Mouse (Mus musculus) MEL (cell line): Measurements from ENCODE around the gene Bcl6b. TPM values are rescaled to one million over a fixed set of nuclear protein-coding genes. Genes with fewer than 3 reads are reported as not detected.

Source experiments
- DNase-seq: peaks from one replicate; pipeline ENCODE4 v3.0.0; 2011; ENCODE audit warnings: low read depth, low spot score
- H3K27ac ChIP-seq: 2 replicates; pipeline ENCODE4 v1.5.1; 2012; ENCODE audit warnings: low read depth, mild to moderate bottlenecking, control low read depth, low read length, moderate library complexity; ENCODE audit not compliant: control insufficient read depth
- H3K27me3 ChIP-seq, 2 experiments: fragments of 150-350 bp in 1 of 2; sonication (generic) in 1 of 2; 2 replicates each; pipeline ENCODE4 v1.6.1; 2012; ENCODE audit warnings: low read length in 2 of 2, mild to moderate bottlenecking in 2 of 2, improper control_type of control experiment in 1 of 2, moderate library complexity in 1 of 2; ENCODE audit not compliant: insufficient read depth in 2 of 2, control insufficient read depth in 1 of 2
- H3K36me3 ChIP-seq, 2 experiments: 2 replicates each; pipeline ENCODE4 v1.6.1; 2012 to 2014; ENCODE audit warnings: low read length in 2 of 2, improper control_type of control experiment in 1 of 2, inconsistent platforms in 1 of 2, mild to moderate bottlenecking in 1 of 2; ENCODE audit not compliant: insufficient read depth in 2 of 2, control insufficient read depth in 1 of 2
- H3K4me1 ChIP-seq, 2 experiments: fragments of 150-350 bp in 1 of 2; sonication (generic) in 1 of 2; 2 replicates each; pipeline ENCODE4 v1.6.1; 2012; ENCODE audit warnings: low read length in 2 of 2, improper control_type of control experiment in 1 of 2, mild to moderate bottlenecking in 1 of 2; ENCODE audit not compliant: insufficient read depth in 2 of 2, control insufficient read depth in 1 of 2
- H3K4me3 ChIP-seq, 2 experiments: fragments of 150-350 bp in 1 of 2; sonication (generic) in 1 of 2; 2 replicates each; pipeline ENCODE4 v1.5.1; 2012; ENCODE audit warnings: low read depth in 2 of 2, low read length in 2 of 2, mild to moderate bottlenecking in 2 of 2, moderate library complexity in 2 of 2, control low read depth in 1 of 2, improper control_type of control experiment in 1 of 2; ENCODE audit not compliant: control insufficient read depth in 1 of 2, insufficient read depth in 1 of 2
- H3K79me2 ChIP-seq: 2 replicates; pipeline ENCODE4 v1.6.1; 2012; ENCODE audit warnings: mild to moderate bottlenecking, low read length, moderate library complexity; ENCODE audit not compliant: control insufficient read depth, poor library complexity, insufficient read depth
- H3K9ac ChIP-seq: 2 replicates; pipeline ENCODE4 v1.6.1; 2012; ENCODE audit warnings: low read depth, mild to moderate bottlenecking, control low read depth, low read length, moderate library complexity; ENCODE audit not compliant: control insufficient read depth, poor library complexity, severe bottlenecking
- H3K9me3 ChIP-seq: fragments of 150-350 bp; sonication (generic); replicated peaks from 2 replicates; pipeline ENCODE4 v1.6.1; 2012; ENCODE audit warnings: mild to moderate bottlenecking, low read length, improper control_type of control experiment, moderate library complexity; ENCODE audit not compliant: insufficient read depth
- CHD1 ChIP-seq: IDR thresholded peaks from 2 replicates; pipeline ENCODE4 v1.6.1; 2012; ENCODE audit warnings: low read depth, mild to moderate bottlenecking, inconsistent platforms, low read length, improper control_type of control experiment
- CHD2 ChIP-seq: IDR thresholded peaks from 2 replicates; pipeline ENCODE4 v1.6.1; 2011; ENCODE audit warnings: low read length, improper control_type of control experiment
- CTCF ChIP-seq, 3 experiments: IDR thresholded peaks in 2 of 3; conservative IDR thresholded peaks in 1 of 3; 2 replicates each; pipeline ENCODE4 v1.5.1; 2011 to 2012; ENCODE audit warnings: low read length in 3 of 3, low read depth in 2 of 3, mild to moderate bottlenecking in 2 of 3, improper control_type of control experiment in 1 of 3, inconsistent platforms in 1 of 3, mixed read lengths in 1 of 3, moderate library complexity in 1 of 3; ENCODE audit not compliant: control insufficient read depth in 1 of 3, insufficient read depth in 1 of 3, poor library complexity in 1 of 3, severe bottlenecking in 1 of 3
- ETS1 ChIP-seq: IDR thresholded peaks from 2 replicates; pipeline ENCODE4 v1.6.1; 2012; ENCODE audit warnings: low read depth, mild to moderate bottlenecking, inconsistent platforms, low read length, improper control_type of control experiment, moderate library complexity
- KAT2A ChIP-seq: conservative IDR thresholded peaks from 2 replicates; pipeline ENCODE4 v1.6.1; 2012; ENCODE audit warnings: low read depth, low read length, improper control_type of control experiment, inconsistent platforms
- MAZ ChIP-seq: IDR thresholded peaks from 2 replicates; pipeline ENCODE4 v1.6.1; 2012; ENCODE audit warnings: low read depth, mild to moderate bottlenecking, inconsistent platforms, low read length, improper control_type of control experiment
- MEF2A ChIP-seq: IDR thresholded peaks from 2 replicates; pipeline ENCODE4 v1.6.1; 2014; ENCODE audit warnings: low read depth, mild to moderate bottlenecking, inconsistent platforms, low read length, improper control_type of control experiment; ENCODE audit not compliant: poor library complexity, insufficient replicate concordance, severe bottlenecking; ENCODE audit errors: extremely low read depth
- POLR2A ChIP-seq, 2 experiments: IDR thresholded peaks; 2 replicates each; pipeline ENCODE4 v1.6.1; 2011 to 2012; ENCODE audit warnings: low read length in 2 of 2, mild to moderate bottlenecking in 2 of 2, control low read depth in 1 of 2, improper control_type of control experiment in 1 of 2, low read depth in 1 of 2, moderate library complexity in 1 of 2; ENCODE audit not compliant: control insufficient read depth in 1 of 2, insufficient read depth in 1 of 2, poor library complexity in 1 of 2
- POLR2AphosphoS2 ChIP-seq: IDR thresholded peaks from 2 replicates; pipeline ENCODE4 v1.6.1; 2011; ENCODE audit warnings: low read length, improper control_type of control experiment
- RCOR1 ChIP-seq: IDR thresholded peaks from 2 replicates; pipeline ENCODE4 v1.6.1; 2012; ENCODE audit warnings: low read depth, mild to moderate bottlenecking, inconsistent platforms, low read length, improper control_type of control experiment
- SMC3 ChIP-seq: IDR thresholded peaks from 2 replicates; pipeline ENCODE4 v1.6.1; 2011; ENCODE audit warnings: low read depth, low read length, improper control_type of control experiment
- TBP ChIP-seq: IDR thresholded peaks from 2 replicates; pipeline ENCODE4 v1.8.0; 2011; ENCODE audit warnings: low read depth, low read length, improper control_type of control experiment
- UBTF ChIP-seq: IDR thresholded peaks from 2 replicates; pipeline ENCODE4 v1.6.1; 2012; ENCODE audit warnings: low read depth, mild to moderate bottlenecking, inconsistent platforms, low read length, improper control_type of control experiment, moderate library complexity, borderline replicate concordance; ENCODE audit not compliant: insufficient read depth
- USF1 ChIP-seq: IDR thresholded peaks from 2 replicates; pipeline ENCODE4 v1.6.1; 2014; ENCODE audit warnings: low read depth, mild to moderate bottlenecking, inconsistent platforms, low read length, improper control_type of control experiment, moderate library complexity
- ZC3H11A ChIP-seq: IDR thresholded peaks from 2 replicates; pipeline ENCODE4 v1.6.1; 2012; ENCODE audit warnings: low read depth, mild to moderate bottlenecking, inconsistent platforms, low read length, improper control_type of control experiment
- ZMIZ1 ChIP-seq: IDR thresholded peaks from 2 replicates; pipeline ENCODE4 v1.6.1; 2012; ENCODE audit warnings: low read depth, mild to moderate bottlenecking, inconsistent platforms, low read length, improper control_type of control experiment, moderate library complexity
- polyA plus RNA-seq, 2 experiments: library from polyadenylated mRNA; stranded (reverse) in 1 of 2; unstranded in 1 of 2; fragments of >175 nt in 1 of 2; fragments of >200 nt in 1 of 2; gene quantifications; 2 replicates each; pipeline versions ENCODE4 v1.2.1 to v1.2.4; 2012; ENCODE audit warnings: low replicate concordance in 2 of 2, low read depth in 1 of 2; ENCODE audit not compliant: insufficient read length in 2 of 2, insufficient read depth in 1 of 2, missing spikeins in 1 of 2
- total RNA-seq: library from RNA; depleted of rRNA; stranded (reverse); fragments of 300-350 nt; gene quantifications from 2 replicates; pipeline ENCODE4 v1.2.3, GENCODE M21; 2012

Bcl6b gene
- total and polyA plus RNA-seq, 3 experiments, result not detected

DNA sequence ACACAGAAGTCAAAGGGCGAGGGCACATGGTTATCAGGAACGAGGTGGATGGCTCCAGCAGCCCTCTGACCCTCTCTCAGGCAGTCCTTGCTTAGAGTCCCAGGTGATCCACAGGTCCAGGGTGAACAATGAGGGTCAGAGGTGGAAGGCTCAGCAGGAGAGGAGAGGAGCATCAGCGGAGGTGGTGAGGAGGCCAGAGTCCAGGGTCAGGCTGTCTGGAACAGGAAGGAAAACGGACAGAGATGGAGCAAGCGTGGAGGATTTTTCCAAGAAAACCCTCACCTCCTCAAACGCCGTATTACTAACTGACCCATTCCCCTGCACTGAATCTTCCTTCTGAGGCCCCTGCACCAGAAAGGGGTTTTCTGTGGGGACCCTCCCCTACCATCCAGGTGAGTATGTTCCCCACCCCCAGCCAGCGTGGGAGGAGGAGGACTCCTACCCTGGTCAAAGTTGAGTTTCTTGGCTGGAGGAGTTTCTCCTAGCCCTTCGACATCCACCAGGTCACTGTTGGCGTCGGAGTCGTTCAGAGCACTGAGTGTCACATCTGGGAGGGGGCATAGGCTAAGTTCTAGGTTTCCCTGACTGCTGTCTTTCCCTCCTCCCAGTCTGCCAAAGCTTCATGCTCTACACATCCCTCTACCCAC, 5.8 kb upstream of the Bcl6b start:
- no peaks in the 10 kb centered on the region for H3K9me3 ChIP-seq
- H3K4me3 ChIP-seq, result no peak overlapping the region
- H3K9ac ChIP-seq, result no peak overlapping the region
- H3K27ac ChIP-seq, result no peak overlapping the region
- peaks cover 0 to 7% of the 10 kb centered on the region in 2 experiments; a peak in 3 of 4 replicates for H3K4me1 ChIP-seq
- no peaks in the 10 kb centered on the region for H3K27me3 ChIP-seq
- H3K36me3 ChIP-seq, result peaks cover 0 to 6% of the 10 kb centered on the region in 2 experiments; a peak in 1 of 4 replicates
- TF ChIP-seq CHD2, result no peak
- no peak for TF ChIP-seq MEF2A
- TF ChIP-seq TBP, result no peak
- no peak for TF ChIP-seq ZMIZ1
- TF ChIP-seq USF1, result no peak
- TF ChIP-seq MAZ, result no peak
- no peak for TF ChIP-seq ETS1
- TF ChIP-seq, all 39 proteins: peak for 0
- H3K79me2 ChIP-seq, result peaks cover 17% of the 10 kb centered on the region
- DNase-seq, result no peak

DNA sequence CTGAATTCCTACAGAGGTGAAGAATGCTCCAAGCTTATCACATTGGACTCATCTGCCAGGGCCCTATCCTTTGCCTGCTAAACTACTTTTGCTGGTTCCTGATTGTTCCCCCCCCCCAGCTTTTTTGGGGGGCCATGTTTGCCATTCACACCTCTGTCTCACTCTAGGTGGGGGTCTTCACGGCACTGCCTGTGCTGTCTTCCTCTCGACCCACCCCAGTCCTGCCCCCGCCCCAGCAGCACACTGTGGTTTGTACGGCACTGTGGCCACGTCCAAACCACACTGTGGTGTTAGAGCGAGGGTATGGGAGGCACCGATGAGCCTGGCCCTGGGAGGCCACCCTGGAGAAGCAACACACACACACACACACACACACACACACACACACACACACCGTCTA, 4.9 kb upstream of the Bcl6b start:
- Histone ChIP-seq H3K79me2 (peaks cover 14% of the 10 kb centered on the region), H3K4me3 (no peak overlapping the region), H3K36me3 (peaks cover 0 to 6% of the 10 kb centered on the region in 2 experiments; a peak in 2 of 4 replicates), H3K4me1 (peaks cover 0 to 11% of the 10 kb centered on the region in 2 experiments; a peak in 3 of 4 replicates), H3K27me3 (no peaks in the 10 kb centered on the region), H3K9ac (no peak overlapping the region), H3K9me3 (no peaks in the 10 kb centered on the region), H3K27ac (no peak overlapping the region)
- no peak for DNase-seq
- TF ChIP-seq UBTF (no peak), RCOR1 (no peak), CTCF (IDR thresholded peaks at IDR 0.05 in 2 of 3, conservative IDR thresholded peaks at IDR 0.05 in 1 of 3; ENCODE audit: control insufficient read depth in 1 of 3, insufficient read depth in 1 of 3, low read depth in 2 of 3, low read length in 3 of 3, poor library complexity in 1 of 3, severe bottlenecking in 1 of 3) (no peak), POLR2AphosphoS2 (no peak), POLR2A (IDR thresholded peaks at IDR 0.05; ENCODE audit: control insufficient read depth in 1 of 2, insufficient read depth in 1 of 2, low read depth in 1 of 2, low read length in 2 of 2, poor library complexity in 1 of 2) (no peak), KAT2A (no peak)

DNA sequence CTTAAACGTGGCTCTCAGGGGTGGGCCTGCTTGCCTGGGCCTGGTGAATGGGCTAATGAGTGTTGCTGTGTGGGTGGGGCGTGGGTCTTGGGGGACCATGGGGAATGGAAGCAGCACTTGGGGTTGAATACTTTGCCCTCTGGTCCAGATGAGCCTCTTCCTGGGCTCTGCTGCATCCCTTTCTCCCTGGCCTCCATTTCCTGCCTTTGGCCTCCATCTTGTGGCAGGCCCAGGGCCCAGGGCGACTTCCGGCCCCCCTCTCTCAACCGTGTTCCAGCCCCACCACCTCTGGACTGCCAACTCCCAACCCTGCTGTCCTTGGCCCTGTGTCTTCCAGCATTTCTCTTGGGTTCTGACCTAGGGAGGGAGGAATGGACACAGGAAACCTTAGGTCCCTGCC, 4.4 kb upstream of the Bcl6b start:
- DNase-seq, result no peak
- H3K27me3 ChIP-seq, result no peaks in the 10 kb centered on the region
- no peak overlapping the region for H3K4me3 ChIP-seq
- H3K27ac ChIP-seq, result no peak overlapping the region
- H3K9ac ChIP-seq, result no peak overlapping the region
- peaks cover 0 to 6% of the 10 kb centered on the region in 2 experiments; a peak in 2 of 4 replicates for H3K36me3 ChIP-seq
- H3K79me2 ChIP-seq, result peaks cover 10% of the 10 kb centered on the region
- peaks cover 0 to 11% of the 10 kb centered on the region in 2 experiments; a peak in 3 of 4 replicates for H3K4me1 ChIP-seq
- H3K9me3 ChIP-seq, result no peaks in the 10 kb centered on the region
- TF ChIP-seq ZMIZ1 (no peak), SMC3 (no peak), CTCF (IDR thresholded peaks at IDR 0.05 in 2 of 3, conservative IDR thresholded peaks at IDR 0.05 in 1 of 3; ENCODE audit: control insufficient read depth in 1 of 3, insufficient read depth in 1 of 3, low read depth in 2 of 3, low read length in 3 of 3, poor library complexity in 1 of 3, severe bottlenecking in 1 of 3) (no peak), ZC3H11A (no peak), CHD1 (no peak)
- TF ChIP-seq, all 39 proteins: peak for 0
